Mouse (Mus musculus): Measurements from ENCODE around the gene Olfr630.
A peak's percentile ranks its signal among the peaks of the same experiment; 100 is the strongest.
"Not testable (repeated sequence)": the region's sequence is repeated elsewhere in the genome, so short reads cannot be mapped to it uniquely, and the experiment has no call there.

Gene Olfr630

GRCm38 (mm10) chr7:103757233-103757632 lies at the start of gene Olfr630:
Gene Olfr630 (minus strand): TSS chr7:103757333.
- no peak for DNase-seq (ENCODE audit: low read depth, low spot score)

GRCm38 (mm10) chr7:103806856-103807255 lies 49.7 kb upstream of the Olfr630 start:
- DNase-seq (ENCODE audit: low read depth, low spot score): peak; percentile 11

GRCm38 (mm10) chr7:103792669-103793388 lies 35.7 kb upstream of the Olfr630 start:
- DNase-seq (ENCODE audit: low read depth, low spot score): no peak

GRCm38 (mm10) chr7:103791721-103792120 lies 34.6 kb upstream of the Olfr630 start, which contains the start of gene Olfr67:
Gene Olfr67 (minus strand): TSS chr7:103791821.
- no peak for DNase-seq (ENCODE audit: low read depth, low spot score)

- DNase-seq (ENCODE audit: low read depth, low spot score): no peak
Observed at GRCm38 (mm10) chr7:103779598-103779997, 22.5 kb upstream of the Olfr630 start, which contains the start of gene Olfr68. Gene Olfr68 (minus strand): TSS chr7:103779698.

GRCm38 (mm10) chr7:103777652-103778051 lies 20.5 kb upstream of the Olfr630 start:
- DNase-seq (ENCODE audit: low read depth, low spot score): not testable (repeated sequence)

GRCm38 (mm10) chr7:103771494-103771893 lies 14.4 kb upstream of the Olfr630 start, which contains the start of gene Olfr69:
Gene Olfr69 (minus strand): TSS chr7:103771594.
- no peak for DNase-seq (ENCODE audit: low read depth, low spot score)

GRCm38 (mm10) chr7:103767687-103768086 lies 10.6 kb upstream of the Olfr630 start:
- not testable (repeated sequence) for DNase-seq (ENCODE audit: low read depth, low spot score)

GRCm38 (mm10) chr7:103762212-103762611 lies 5.1 kb upstream of the Olfr630 start:
- not testable (repeated sequence) for DNase-seq (ENCODE audit: low read depth, low spot score)

GRCm38 (mm10) chr7:103744843-103745242 lies 12.3 kb downstream of the Olfr630 start, which contains the start of gene Olfr629:
Gene Olfr629 (minus strand): TSS chr7:103744943.
- DNase-seq (ENCODE audit: low read depth, low spot score): no peak

- DNase-seq (ENCODE audit: low read depth, low spot score): no peak
Observed at GRCm38 (mm10) chr7:103730074-103730473, 27.1 kb downstream of the Olfr630 start, which contains the start of gene Olfr628. Gene Olfr628 (plus strand): TSS chr7:103730374.

GRCm38 (mm10) chr7:103716398-103716797 lies 40.7 kb downstream of the Olfr630 start:
- DNase-seq (ENCODE audit: low read depth, low spot score): not testable (repeated sequence)

GRCm38 (mm10) chr7:103714371-103714770 lies 42.8 kb downstream of the Olfr630 start, which contains the start of gene Olfr243:
Gene Olfr243 (plus strand): TSS chr7:103714671.
- no peak for DNase-seq (ENCODE audit: low read depth, low spot score)

GRCm38 (mm10) chr7:103712024-103712423 lies 45.1 kb downstream of the Olfr630 start:
- peak; percentile 20 for DNase-seq (ENCODE audit: low read depth, low spot score)

Data from WW6 (cell line).